Mouse (Mus musculus) kidney, postnatal 10 days (tissue): ENCODE results near the gene Cmc4.
A peak's percentile ranks its signal among the peaks of the same experiment; 100 is the strongest.

Experiments used
- DNase-seq: peaks from one replicate; pipeline ENCODE4 v3.0.0; 2021; ENCODE audit warnings: mixed read lengths

Cmc4 gene

DNA sequence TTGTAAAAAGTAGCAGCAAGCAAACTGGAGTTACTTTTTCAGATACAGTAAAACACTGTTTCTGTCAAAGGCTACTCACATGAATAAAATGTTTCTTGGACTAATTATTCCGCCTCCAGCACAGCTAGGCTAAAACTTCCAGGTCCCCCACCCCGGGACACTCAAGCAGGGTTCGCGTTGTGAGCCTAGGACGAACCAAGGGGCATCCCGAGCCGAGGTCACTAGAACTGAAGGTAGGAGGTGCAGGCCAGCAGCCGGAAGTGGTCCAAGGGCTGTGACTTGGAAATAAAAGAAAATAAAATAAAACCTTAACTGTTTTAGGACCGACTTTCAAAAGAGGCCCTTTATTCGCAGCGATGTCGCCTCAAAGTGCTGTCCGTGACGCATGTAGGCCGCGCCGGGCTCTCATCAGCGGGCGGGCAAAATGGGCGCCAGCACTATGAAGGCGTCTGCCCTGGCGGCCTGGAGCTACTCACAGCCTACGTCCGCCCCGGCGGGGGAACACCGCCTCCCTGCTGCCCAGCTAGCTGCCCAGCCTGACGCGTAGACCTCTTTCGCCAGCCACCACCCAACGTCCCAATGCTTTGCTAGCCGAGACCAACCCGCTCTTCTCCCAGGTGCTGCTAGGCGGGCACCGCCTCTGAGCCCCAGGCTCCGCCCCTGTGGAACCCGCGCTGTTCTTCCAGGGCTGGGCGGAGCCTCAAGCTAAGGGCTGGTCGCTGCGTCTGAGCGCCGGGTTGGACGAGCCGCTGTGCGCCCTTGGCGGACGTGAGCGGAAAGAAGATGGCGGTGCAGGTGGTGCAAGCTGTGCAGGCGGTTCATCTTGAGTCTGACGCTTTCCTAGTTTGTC is at the start of gene Cmc4, which contains the start of the genes Mtcp1 and Brcc3:
Cmc4 (minus strand) TSS at position 649 of the 850 bp plus-strand sequence.
Mtcp1 (minus strand) TSS at position 653 of the 850 bp plus-strand sequence.
Brcc3 (plus strand) TSS at position 693 of the 850 bp plus-strand sequence.
- peak; percentile 92 for DNase-seq

DNA sequence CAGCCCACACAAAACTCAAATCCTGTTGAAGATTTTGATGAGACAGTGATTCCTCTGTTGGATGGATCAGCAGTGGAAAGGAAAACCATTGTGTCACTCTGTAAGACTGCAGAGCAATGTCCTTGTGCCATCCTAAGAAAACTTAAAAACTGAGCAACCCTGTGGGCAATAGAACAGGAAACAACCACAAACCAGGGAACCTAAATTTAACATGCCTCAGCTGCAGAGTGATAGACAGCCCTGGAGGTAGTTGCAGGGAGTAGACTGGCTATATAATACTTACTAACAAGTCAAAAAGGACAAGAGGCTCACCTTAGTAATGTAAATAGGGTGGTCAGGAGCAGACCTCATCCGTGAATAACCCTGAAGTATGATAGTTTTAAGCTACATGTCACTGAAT is 38.2 kb upstream of the Cmc4 start:
- no peak for DNase-seq

DNA sequence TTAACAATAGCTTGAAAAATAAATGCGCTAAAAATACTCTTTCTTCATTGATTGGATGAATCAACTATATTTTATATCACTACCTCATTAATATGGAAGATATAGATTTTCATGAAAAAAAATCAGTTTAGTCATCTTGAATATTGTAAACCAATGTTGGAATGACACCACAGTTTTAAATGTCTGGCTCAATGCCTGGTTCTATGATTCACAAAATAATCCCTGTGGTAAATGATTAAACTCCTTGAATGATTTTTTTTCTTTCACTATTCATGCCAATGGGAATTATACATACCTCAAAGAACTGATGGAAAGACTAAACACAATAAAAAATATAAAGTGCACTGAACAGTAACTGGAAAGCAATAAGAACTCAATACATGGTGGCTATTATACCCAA is 6.7 kb downstream of the Cmc4 start:
- no peak for DNase-seq

DNA sequence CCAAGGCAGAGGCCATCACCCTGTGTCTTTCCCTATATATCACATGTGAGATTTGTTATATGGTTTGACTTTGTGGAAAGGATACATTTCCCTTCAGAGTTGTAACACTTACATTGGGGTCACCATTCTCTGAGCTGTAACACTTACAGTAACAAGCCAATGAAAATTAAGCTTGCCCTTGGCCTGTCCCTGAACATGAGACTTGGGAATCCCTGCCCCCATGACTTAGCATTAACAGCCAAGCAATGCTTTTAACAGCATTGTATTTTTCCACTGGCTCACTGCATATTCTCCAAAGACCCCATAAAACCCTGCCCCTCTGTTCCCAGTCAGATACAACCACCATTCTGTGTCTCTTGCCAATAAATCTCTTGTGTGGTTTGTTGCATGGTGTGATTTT is 13.0 kb downstream of the Cmc4 start:
- no peak for DNase-seq

DNA sequence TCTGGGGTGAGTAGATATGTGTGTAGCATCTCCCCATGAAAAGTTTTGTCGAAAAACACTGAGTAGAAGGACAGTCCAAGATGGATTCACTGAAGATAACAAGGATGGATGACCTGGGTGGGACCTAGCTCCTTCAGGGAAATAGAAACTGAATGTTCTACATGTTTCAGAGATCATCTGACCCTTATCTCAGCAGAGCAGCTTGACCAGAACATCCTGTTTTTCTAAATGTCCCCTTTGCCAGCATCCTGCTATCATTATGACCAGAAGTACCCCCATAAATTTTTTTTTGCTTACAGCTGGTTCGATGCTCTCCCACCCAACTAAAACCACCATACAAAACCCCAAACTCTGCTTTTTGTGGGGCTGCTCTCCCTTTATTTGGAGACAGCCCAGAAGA is 13.7 kb downstream of the Cmc4 start:
- no peak for DNase-seq

DNA sequence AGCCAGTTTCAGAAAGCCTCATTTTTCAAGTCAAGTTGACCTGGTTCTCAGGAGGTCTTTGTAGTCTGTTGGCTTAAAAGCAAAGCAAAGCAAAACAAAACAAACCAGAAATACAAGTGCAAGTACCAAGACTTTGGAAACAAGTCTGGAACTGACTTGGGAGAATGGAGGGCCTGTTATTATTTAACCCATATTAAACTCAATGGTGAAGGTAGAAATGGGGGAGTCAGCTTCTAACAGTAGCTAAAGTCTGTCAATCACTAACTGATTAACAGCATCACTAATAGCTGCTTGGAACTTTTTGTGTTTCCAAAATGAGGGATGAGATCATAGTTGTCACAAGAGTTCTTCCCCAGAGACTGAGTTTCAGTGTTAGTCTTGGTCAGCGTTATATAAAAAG is 16.9 kb downstream of the Cmc4 start:
- DNase-seq: no peak

DNA sequence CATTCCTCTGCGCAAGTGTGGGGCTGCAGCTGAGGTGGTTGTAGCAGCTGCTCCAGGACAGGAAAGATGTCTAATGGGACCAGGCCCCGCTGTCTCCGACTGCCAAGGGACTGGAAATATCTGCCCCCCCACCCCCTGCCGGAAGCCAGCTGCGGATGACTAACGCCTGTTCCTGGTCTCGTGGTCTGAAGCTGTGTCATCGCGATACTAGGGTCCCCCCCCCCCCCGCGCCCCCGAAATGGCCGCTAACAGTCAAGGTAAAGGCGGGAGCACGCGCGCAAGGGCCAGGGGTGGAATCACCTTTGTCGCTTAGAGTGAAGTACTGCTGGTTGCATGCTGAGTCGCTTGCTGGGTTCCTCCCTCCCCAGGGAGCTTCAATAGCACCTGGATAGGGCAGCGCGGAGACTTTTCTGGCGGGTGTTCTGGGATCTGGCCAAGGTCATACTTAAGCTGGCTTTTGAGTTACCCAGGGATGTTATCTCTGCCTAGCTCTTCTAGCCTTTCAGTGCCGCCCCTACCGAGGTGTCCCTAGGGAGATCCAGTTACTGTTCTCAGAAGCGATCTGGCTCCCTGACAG is 34.1 kb downstream of the Cmc4 start, which contains the start of the genes Fundc2 and F8:
Fundc2 (plus strand) TSS at position 205 of the 577 bp plus-strand sequence.
F8 (minus strand) TSS at position 421 of the 577 bp plus-strand sequence.
- peak; percentile 90 for DNase-seq

DNA sequence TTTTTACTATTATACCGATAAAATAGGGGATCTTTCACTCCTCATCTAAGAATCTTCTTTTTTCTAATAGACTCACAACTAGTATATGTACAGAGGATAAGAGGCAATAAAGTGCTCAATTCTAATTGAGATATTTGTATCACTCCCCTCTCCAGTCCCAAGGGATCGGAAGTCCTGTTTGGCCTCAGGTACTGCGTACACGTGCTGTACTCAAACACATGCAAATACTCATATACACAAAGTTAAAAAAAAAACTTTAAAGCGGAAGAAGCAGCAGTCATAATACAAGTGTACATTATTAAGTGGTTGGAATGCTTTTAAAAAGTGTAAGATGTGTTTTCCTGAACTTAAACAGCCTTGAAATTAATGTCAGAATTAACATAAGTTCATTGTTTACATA is 34.7 kb downstream of the Cmc4 start:
- DNase-seq: no peak

DNA sequence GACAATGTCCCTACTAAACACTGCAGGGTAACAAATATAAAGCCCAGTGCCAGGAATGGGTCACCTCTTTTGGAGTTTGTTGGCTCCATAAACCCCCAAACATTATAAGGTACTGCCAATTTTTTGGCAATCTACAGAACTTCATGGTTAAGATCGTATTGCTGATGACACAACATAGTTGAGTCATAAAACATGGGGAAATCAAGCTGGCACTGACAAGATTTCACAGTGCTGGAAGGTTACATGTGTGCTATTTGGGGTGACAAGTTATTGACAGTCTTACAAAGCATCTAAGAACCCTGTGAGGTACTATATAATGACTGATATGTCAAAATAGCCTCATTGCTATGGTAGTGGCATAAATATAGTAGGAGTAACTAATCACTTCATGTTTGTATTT is 35.2 kb downstream of the Cmc4 start:
- no peak for DNase-seq

DNA sequence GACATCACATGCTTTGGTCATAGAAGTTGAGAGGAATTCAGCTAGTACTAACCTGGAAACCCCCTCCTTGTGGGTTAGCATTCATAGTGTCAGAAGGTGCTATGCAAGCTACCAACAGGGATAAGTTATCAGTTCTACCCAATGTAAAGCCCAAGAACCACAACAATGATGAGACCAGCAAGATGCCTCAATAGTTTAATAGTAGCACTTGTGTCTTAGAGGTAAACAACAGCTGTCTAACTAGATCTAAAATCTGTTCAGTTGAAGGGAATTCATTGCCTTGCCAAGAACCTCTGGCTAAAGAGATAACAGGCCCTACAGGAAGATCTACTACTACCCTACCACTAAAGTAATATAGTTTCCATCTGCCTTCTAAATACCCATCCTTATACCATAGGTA is 39.6 kb downstream of the Cmc4 start:
- no peak for DNase-seq

DNA sequence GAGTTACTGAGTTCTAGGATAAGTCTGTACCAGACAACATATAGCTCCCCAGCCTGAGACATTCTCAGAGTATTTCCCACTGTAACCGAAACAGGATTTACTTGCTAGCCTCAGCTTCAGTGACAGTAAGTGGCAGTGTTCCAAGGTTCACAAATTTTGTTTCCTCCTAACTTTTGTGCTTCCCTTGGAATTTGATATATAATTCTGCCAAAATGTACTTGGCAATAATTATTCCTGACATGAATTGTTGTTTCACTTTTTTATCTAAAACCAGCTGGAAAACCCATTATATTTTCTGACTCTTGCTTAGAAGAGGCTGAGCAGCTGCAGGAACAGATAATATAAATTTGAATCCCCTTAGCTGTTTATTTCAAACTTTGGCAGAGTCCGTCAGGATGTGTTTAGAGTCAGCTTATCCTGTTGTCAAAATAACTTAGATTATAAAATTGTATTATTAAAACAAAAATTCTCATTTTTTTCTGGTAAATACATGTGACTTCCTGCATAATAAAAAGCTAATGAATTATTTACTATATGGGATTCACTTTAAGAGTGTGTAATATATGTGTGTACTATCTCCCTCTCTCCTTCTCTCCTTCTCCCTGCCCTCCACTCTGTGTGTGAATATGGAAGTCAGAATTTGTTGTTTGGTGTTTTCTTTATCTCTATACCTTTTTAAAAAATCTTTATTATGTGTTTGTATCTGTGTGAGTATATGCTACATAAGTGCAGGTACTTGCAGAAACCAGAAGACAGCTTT is 43.5 kb downstream of the Cmc4 start:
- peak; percentile 34 for DNase-seq

DNA sequence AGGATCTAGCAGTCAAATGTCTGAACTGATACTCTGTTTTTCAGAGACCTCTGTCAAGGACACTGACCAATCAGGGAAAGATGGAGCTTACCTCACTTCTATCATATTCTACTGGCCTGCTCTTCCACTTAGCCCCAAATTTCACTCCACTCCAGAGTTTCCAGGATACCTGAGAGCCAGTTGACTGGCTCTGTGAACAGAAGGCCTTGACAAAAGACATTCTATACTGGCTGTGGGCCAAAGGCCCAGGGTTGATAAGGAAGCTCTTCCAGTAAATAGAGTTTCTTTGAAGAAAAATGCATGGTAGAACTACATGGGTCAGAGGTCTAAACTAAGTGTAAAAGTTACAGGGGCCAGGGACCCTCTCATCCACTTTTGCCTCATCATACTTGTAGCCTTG is 46.2 kb downstream of the Cmc4 start:
- peak; percentile 30 for DNase-seq
